Mouse (Mus musculus) thymus, postnatal 0 days (tissue): ENCODE data around the gene Sirt4. TPM values are rescaled to one million over a fixed set of nuclear protein-coding genes. Genes with fewer than 3 reads are reported as not detected.

Experiments used
- DNase-seq: peaks from one replicate; pipeline ENCODE4 v3.0.0-alpha.2; 2015; ENCODE audit warnings: low spot score
- polyA plus RNA-seq: library from polyadenylated mRNA; unstranded; fragments of >200 nt; fragmentation: Nextera tagmentation; extraction: Ambion mirVana; gene quantifications from 2 replicates; pipeline ENCODE4 v1.2.1, GENCODE M21; 2015

Sirt4 gene
- polyA plus RNA-seq, 1 experiment from 2014 or later: 17.3 TPM

DNA sequence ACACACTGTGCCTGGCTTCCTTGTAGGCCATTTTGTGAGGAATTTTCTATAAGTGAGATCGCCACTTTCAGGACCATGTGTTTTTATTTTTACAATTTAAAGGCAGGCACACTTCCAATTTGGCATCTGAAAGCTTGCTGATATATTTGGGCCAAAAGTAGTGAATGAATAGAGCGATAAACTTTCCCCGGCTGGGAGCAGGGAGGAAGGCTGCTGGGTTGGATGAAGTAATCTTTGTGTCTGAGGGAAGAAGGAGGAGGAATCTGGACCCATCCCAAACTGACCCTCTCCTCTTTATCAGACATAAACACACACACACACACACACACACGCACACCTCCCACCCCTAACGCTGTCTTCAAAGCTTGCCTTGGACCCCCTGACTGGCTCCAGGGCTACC is 8.9 kb upstream of the Sirt4 start:
- DNase-seq: no peak

DNA sequence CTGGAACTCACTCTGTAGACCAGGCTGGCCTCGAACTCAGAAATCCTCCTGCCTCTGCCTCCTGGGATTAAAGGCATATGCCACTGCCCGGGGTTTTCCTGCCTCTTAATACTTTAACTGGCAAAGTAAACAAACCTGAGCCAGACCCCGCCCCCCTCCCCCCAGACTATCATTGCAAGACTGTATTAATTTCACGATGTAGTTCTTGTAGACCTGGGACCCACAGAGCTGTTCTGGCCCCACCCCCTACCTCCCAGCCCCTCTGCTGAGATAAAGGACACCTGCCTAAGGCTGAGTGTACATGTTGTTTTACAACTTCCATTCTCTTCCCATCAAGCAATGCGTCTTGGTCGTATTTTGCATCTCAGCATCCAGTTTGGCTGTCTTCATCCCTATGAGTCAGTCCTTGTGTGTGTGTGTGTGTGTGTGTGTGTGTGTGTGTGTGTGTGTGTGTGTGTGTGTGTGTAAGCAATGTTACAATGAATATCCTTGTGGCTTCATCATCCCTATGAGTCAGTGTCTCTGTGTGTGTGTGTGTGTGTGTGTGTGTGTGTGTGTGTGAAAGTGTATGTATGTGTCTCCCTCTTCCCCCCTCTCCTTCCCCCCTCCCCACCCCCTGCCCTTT is 8.3 kb upstream of the Sirt4 start:
- no peak for DNase-seq

DNA sequence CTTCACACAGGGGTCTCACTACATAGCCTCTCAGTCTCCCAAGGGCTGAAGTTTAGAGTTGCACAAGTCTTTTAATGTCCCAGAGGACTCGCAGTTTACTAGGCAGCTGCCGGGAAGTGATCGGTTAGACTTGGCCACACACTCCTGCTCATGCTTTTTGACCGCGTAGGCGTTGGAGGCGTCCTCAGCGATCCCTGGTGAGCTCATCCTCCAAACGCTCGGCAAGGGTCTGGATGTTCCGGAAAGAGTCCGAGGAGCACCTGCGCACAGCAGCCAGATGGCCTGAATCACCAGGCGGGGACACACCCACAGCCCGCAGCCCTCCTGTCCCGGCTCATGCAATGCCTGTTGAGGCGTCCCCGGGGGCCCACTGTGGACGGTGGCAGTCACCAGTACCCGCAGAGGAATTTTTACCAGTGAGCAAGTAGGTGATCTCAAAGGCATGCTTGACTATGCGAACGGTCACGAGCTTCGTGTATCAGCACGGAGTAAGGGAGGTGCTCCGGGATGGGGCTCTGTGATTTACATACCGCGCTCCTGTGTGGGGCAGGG is 7.3 kb upstream of the Sirt4 start:
- DNase-seq: peak; percentile 33

DNA sequence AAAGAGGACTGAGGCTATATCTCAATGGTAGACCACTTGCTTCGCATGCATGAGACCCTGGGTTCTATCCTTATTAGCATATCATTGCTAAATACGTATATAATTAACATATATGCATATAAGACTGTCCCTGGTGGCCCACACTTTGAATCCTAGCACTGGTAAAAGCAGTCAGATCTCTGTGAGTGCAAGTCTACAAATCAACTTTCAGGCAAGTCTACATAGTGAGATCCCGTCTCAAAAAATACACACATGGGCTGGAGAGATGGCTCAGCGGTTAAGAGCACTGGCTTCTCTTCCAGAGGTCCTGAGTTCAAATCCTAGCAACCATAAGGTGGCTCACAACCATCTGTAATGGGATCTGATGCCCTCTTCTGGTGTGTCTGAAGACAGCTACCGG is 6.6 kb upstream of the Sirt4 start:
- peak; percentile 20 for DNase-seq

DNA sequence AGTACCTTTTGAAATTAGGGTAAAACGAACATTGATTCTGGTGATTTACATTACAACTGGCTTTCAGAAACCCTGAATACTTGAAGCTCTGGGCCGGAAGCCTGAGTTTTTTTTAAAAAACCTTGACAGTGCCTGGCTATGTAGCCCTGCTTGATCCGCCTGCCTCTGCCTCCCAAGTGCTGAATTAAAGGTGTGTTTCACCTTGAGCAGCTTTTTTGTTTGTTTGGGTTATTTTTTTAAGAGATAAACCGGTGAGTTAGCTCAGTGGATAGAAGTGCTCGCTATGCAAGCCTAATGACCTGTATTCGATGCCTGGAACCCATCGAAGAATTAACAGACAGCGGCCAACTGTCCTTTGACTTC is 6.1 kb upstream of the Sirt4 start:
- DNase-seq: no peak

DNA sequence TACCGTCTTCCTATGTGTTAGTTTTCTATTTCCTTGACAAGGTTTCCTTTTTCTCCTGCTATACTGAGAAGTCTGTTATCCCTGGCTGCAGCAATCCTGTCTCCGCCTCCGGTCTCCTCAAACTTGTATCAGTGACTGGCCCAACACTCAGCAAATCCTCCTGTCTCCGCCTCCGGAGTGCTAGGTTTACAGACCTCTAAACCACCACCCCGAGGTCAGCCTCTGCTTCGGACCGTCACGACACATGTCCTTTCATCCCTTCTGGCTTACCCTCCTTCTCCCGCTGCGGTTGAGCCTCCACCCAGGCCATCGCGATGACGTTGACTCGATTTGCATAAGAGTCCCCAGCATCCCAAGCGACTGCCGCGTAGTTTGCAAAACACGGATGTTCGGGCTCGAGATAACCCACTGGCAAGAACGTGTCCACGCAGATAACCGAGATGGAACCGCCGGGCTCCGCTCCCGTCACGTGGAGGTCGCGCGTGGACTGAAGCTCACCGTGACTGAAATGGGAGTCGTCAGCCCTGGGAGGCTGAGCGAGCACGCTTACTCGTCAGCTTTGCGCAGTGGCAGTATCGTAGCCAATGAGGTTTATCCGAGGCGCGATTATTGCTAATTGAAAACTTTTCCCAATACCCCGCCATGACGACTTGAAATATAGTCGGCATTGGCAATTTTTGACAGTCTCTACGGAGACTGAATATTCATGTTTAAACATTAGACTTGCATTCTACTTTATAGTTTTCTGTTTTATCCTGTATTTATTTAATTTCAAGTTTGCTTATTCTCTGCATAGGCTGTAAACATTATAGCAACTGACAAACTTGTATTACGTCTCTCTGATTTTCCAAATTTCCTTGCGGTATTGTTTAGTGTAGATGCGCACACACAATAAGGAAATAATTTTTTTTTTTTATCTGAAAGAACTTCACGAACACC is 5.4 kb upstream of the Sirt4 start:
- peak; percentile 93 for DNase-seq

DNA sequence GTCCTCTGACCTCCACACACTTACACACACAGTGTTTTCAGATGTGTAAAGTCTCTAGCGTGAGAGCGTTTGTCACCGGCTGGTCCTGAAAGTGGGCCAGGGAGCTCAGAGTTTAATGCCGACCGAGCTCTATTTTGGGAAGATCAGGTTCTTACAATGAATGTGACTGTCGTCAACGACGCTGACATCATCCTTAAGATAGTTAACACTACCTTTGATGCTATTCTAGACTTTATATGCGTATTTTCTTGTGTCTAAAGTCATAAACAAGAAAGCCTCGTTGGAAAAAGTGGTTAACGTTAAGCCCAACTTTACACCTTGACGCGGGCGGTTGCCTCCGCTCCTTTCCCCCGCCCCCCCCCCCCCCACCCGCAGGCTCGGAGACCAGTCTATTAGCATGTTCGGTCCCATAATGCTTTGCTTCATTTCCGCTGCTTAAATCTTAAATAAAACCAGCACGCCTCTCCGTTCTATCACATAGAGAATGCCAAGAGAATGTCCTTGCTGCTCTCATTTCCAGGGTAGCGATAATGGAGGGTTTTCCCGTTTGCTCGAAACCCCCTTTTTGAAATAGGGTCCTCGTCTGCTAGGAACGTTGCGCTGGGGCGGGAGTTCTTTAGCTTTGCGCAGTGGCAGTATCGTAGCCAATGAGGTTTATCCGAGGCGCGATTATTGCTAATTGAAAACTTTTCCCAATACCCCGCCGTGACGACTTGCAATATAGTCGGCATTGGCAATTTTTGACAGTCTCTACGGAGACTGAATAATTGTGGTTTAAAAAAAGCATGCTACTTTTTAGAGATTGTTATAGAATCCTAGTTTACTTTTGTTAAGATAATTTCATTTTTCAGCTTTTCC is 4.5 kb upstream of the Sirt4 start:
- DNase-seq: peak; percentile 91

DNA sequence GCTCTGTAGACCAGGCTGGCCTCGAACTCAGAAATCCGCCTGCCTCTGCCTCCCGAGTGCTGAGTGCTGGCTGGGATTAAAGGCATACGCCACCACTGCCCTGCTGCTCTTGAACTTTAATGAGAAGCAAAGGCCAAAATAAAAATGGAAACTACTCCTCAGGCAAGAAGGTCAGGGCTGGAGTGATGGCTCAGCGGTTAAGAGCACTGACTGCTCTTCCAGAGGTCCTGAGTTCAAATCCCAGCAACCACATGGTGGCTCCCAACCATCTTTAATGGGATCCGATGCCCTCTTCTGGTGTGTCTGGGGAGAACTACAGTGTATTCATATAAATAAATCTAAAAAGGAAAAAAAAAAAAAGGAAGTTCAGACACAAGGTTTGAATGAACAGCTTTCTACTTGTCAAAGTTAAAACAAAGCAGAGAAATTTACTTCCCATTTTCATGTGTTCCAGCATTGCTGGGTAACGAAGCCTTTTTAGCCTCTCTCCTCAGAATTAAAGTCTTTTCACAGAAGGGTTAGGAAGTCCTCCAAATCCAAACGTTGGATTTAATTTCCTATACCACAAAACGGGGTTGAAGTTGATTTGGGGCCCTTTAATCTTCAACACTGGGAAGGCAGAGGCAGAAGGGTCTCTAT is 3.5 kb upstream of the Sirt4 start:
- no peak for DNase-seq

DNA sequence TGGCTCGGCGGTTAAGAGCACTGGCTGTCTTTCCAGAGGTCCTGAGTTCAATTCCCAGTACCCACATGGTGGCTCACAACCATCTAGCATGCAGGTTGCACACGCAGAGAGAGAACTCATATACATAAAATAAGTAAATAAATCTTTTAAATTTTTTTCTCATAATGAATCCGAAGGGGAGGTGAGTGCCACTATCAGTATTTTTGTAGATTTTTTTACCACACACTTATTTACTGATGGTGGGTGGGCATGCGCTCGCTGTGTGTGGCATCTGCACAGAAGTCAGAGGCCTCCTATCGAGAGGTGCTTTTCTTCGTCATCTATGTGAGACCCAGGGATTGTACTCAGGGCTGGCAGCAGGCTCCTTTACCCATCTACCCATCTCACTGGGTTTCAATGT is 2.8 kb upstream of the Sirt4 start:
- no peak for DNase-seq

DNA sequence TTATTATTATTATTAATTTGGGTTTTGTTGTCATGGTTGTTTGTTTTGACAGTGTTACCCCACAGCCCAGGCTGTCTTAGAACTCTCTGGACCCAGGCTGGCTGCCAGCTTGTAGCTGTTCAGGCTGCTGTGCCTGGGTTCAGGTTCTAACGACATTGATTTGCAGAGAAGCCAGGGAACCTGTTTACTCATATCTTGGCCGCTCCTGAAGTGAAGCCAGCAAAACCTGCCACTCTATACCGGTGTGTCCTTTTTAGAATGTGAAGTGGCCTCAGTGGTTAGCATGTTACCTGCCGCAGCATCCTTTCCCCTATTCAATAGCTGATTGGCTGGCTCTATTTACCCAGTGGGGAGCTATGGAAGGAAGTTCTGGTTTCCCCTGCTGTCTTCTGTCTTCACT is 2.2 kb upstream of the Sirt4 start:
- no peak for DNase-seq

DNA sequence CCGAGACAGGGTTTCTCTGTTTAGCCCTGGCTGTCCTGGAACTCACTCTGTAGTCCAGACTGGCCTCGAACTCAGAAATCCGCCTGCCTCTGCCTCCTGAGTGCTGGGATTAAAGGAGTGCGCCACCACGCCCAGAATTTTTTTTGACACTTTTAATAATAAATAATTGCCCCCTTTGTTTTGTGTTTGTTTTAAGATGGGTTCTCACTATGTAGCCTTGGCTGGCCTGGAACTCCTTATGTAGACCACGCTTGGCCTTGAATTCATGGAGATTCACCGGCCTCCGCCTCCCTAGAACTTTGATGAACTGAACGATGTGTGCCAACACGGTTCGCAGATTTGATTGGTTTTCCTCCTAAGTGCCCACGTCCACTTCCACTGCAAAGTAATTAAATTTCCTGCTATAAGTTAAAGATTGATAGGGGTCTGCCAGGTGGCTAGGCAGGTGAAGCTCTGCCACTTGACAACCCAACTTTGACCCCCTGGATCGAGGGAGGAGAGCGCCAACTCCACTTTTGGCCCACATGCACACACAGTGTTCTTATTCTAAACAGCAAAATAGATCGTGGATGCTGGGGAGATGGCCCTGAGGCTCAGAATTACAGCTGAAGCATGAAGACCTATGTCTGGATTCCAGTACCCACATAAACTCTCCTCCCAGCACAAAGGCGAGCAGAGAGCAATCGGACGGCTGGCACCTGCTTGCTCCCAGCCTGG is 1.1 kb upstream of the Sirt4 start:
- DNase-seq: no peak

DNA sequence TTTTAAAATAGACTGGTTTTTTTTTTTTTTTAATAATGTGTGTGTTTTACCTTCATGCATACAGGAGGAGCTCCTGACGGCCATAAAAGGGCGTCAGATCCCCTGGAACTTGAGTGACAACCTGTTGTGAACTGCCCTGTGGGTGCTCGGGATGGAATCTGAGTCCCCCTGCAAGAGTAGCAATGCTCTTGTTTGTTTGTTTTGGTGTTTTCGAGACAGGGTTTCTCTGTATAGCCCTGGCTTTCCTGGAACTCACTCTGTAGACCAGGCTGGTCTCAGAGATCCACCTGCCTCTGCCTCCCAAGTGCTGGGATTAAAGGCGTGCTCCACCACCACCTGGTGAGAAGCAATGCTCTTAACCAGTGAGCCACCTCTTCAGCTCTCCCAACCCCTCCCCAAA is 471 bp upstream of the Sirt4 start:
- DNase-seq: no peak

DNA sequence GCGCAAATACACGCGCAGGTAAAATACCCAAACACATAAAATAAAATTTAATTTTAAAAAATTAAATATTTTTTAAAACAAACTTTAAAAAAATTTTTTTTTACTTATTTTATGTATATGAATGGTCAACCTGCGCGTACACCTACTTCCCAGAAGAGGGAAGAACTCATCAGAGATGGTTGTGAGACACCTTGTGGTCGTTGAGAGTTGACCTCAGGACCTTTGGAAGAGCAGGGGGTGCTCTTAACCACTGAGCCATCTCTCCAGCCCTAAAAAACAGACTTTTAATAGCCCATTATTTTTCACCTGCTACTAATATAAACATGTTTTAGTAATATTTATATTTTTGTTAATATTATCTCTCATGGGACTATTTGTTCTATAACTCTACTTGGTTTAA is 1.1 kb downstream of the Sirt4 start:
- DNase-seq: no peak

DNA sequence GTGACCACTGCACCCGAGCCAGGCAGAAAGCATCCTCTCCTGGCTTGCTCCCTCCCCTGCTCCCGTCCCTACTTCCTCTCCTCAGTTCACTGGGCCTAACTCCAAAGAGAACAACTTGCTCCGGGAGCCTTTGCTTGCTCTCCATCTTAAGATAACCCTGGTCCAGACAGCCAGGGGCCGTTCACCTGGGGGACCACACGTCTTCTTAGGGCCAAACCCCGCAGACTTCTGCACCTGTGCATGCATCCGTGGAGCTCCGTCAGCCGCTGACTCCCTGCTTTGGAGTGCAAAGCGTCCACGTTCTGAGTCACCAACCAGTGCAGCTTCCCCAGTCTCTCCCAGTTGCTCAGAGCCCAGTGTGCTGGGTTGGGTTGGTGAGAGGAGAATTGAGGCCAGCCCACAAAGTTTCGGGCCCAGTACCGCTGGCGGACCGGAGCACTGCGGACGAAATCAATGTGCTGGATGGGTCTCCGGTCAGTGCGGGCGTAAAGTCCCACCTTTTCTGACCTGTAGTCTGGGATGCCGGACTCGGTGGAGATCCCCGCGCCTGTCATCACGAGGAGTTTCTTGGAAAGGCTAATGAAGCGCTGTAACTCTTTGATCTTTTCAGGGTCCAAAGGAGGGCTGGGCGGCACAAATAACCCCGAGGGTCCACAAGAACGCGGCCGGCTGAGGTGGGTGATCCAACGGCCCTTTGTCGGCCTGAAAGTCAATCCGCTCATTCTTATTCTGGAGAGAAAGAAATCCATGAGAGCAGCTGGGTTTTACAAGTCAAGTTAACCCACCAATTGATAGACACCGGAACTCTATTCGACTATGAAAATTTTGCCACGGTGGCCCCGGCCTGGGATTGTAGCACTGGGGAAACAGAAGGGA is 1.9 kb downstream of the Sirt4 start:
- DNase-seq: no peak

DNA sequence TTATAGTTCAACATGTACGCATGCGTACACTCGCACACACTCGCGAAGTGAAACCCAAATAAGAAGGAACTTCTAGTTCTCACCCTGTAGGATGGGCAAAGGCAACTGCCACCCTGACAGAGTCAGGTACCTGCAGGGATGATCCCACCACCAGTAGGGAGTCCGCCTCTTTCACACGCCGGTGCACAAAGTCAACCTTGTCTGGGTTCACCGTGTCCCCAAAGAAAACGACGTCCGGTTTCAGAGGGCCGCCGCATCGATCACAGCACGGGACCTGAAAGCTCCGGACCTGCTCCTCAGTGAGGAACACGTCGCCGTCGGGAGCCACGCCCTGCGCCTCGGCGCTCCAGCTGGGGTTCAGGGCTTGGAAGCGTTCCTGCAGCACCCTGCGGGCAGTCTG is 4.4 kb downstream of the Sirt4 start:
- no peak for DNase-seq

DNA sequence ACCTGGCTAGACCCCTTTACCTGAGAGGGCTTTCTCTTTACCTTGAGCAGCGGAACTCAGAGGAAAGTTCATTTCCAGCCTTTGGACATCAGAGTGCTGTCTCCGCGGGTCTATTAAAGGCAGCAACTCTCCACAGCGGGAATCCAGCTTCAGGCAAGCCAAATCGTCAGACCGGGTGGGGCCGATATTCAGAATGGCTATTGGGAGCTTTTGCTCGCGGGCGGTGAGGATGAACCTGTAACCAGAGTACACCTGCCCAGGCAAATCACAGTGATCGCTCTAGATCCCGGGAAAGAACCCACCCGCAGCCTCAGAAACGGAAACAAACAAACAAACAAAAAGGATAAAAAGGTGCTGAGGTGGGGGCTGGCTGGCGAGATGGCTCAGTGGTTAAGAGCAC is 5.0 kb downstream of the Sirt4 start:
- no peak for DNase-seq

DNA sequence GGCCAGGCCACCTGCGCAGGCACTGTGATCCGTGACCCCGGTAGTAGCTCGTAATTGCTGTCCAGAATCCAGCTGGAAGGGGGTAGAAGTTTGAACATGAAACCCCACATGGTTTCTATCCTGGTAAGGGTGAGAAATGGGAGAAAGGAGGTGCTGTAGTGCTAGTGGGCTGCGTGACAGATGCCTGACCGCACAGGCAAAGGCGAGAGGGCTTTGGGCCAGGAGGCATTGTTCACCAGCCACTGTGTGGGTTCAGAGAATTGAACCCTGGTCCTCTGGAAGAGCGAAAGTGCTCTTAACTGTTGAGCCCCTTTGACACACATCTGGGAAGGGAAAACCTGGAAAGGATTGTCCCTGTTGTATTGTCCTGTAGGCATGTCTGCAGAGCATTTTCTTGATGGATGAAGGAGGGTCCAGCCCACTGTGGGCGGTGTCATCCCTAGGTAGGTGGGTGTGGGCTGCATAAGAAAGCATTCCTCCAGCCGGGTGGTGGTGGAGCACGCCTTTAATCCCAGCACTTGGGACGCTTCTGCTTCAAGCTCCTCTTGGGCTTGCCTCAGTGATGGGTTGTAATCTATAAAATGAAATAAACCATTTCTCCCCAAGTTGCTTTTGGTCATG is 8.3 kb downstream of the Sirt4 start:
- no peak for DNase-seq

DNA sequence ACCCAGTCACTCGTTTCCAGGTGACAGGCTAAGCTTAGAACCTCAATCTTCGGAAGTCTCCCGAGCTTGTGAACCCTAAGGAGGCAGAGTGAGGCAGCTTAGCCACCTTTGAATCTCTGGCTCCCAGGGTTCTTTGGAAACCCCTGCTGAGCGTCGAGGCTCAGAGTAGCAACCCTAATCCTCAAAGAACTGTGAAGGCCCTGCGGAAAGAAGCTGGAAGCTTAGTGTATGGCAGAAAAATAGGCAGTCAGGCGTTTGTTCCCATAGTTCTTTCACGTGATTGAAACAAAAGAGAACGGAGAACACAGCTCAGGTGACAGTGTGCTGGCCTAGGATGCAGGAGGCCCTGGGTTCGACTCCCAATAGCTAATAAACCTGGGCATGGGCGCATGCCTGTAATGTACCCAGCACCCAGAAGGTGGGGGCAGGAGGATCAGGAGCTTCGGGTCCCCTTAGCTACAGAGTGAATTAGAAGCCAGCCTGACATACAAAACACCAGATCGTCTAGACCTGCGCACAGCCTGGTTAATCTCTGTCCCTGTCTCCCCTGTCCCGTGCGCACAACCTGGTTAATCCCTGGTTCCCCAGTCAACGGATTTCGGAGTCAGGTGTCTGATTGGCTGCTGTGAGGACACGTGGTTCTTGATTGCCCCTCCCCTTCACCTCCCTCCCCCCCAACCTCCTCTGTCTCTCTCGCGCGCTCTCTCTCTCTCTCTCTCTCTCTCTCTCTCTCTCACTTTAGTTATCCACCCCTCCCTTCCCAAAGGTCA is 9.0 kb downstream of the Sirt4 start:
- peak; percentile 59 for DNase-seq
